Mouse (Mus musculus): ENCODE data around the gene Ubap2l.

The Ubap2l gene

GRCm38 (mm10) chr3:90052351-90053241, at the start of gene Ubap2l:
TSS of gene Ubap2l (minus strand) at chr3:90052628.
- DNase-seq: peak; percentile 93

DNA sequence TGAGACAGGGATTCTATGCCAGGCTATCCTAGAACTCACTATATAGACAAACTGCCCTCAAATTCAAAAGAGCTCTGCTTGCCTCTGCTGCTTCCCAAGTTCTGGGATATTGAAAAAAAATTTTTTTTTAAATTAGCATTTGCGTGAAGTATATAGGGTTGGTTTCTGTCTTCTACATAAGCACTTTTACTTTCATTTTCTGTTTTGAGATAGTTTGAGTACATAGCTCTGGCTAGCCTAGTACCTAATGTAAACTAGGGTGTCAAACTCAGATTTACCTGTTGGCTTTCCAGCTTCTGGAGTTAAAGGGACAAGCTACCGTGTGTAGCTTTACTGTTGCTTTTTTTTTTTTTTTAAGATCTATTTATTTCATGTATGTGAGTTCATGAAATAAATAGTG, 49.2 kb upstream of the Ubap2l start:
- no peak for DNase-seq

DNA sequence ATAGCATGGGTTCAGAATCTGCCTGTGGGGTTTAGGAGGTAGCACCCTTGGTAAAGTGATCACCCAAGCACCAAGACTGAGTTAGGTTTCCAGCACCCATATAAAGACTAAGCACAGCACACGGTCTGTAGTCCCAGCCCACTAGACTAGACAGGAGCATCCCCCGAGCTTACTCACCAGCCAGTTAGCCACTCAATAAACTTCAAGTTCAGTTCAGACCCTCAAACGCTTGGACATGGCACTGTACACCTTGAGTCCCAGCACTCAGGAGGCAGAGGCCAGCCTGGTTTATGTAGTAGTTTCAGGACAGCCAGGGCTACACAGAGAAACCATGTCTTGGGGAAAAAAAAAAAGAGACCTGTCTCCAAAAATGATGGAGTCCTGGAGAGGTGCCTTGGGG, 48.6 kb upstream of the Ubap2l start:
- no peak for DNase-seq

DNA sequence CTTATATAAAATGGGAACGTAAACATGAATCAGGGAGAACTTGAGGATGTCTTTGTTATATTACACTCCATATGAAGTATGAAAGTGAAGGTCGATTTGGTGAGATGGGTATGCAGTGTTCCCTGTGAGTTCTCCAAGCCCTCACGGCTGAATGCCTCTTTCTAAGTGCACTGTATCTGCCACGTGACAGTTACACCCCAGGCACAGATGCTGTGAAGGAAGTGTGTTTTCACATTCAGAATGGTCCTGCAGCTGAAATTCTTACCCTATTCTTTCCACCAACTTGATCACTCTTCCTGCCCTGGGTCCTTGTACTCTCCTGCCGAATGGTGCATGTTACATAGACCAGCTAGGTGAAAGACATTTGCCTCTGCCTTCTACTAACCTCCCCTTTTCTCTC, 45.5 kb upstream of the Ubap2l start:
- DNase-seq: peak; percentile 25

DNA sequence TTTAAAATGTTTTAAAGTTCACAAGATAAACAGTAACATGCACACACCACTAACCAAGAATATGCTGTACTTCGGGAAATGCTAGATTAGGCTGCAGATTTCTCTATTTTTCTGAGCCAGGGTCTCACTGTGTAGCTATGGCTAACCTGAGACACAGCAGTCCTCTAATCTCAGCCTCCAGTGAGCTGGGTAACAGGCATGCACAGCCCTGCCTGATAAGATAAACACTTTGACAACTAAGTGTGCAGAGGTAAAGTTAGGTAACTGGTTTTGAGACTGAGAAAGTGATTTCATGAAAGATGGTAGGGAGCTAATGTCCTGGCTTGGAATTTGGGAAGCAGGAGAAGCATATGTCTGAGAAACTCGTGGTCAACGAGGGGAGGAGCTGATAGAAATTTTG, 42.0 kb upstream of the Ubap2l start:
- no peak for DNase-seq

- no peak for DNase-seq
Measured at GRCm38 (mm10) chr3:90090892-90091291, 38.5 kb upstream of the Ubap2l start.

DNA sequence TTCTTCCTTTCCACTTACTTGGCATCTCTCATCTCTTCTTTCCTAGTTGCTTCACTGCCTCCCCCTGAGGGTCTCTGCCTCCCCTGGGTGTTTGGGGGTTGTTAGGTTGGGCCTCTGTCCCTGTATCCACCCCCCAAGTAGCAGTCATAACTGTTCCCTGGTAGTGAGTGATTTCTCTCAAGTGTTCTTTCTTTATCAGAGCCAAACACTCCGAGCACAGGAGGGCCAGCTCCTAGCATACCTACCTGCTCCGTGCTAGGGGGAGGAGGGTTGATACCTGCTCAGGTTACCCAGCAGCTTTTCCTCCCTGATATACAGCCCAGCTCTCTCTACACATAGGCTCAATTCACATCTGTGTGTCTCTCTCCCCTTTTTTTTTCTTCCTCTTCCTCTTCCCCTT, 36.2 kb upstream of the Ubap2l start:
- no peak for DNase-seq

DNA sequence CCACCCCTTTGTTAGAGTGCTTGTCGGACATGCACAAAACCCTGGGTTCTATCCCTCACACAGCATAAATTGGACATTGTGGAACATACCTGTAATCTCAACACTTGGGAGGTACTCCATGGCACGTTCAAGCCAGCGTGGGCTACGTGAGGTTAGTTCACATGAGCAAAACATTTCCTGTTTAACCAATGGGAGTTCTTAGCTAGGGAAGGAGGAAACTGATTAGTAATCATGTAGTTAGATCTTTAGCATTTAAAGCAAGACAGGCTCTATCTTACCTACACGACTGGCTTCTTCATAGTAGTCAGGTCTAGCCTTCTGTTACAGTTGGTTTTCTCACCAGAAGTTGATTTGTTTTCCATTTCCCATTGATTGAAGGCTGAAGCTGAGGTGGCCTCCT, 33.6 kb upstream of the Ubap2l start:
- DNase-seq: no peak

DNA sequence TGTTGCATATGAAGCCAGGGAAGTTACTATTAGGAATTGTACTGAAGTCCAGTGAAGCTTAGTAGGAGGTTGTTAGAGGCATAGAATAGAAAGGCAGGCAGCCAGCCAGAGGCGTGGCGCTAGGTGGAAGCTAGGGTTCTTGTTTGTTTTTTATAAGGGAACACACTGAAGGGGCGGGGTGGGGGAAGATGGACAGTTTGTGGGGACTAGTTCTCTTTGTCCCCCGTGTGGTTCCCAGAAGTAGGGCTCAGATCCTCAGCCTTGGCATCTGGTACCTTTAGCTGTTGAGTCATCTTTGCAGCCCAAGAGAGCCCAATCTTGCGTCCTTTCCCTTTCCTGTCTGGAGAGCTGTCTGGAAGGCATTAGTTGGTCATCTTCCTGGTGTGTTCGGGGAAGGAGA, 32.9 kb upstream of the Ubap2l start:
- no peak for DNase-seq

GRCm38 (mm10) chr3:90084790-90085189, 32.4 kb upstream of the Ubap2l start:
- no peak for DNase-seq

DNA sequence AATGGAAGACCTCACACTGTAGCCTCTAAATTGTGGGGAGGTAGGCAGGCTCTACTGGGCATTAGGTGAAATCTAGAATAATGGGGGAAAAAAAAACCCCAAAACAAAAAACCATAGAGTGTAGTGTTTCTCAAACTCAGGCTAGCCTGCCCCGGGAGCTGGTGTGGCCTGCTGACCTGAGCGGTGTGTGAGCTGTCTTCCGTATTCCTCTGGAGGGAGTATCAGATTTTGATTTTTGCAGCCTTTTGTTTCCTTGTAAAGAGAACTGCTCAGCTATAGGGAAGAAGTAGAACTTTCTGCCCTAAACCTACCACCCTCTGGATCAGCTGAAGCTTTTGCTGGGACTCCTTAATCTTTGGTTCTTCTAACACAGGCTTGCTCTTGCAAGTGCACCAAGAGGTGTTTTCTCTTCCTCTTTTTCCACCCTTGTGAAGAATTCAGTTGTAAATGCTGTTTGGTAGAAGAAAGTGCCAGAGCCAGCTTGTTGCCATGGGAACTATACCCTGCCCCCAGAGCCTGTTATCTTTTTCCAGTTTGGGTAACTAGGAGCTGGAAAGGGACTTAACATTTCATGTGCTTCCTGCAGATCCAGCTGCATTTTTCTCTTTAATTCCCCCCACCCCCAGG, 31.4 kb upstream of the Ubap2l start:
- DNase-seq: peak; percentile 61

GRCm38 (mm10) chr3:90083034-90083433, 30.6 kb upstream of the Ubap2l start:
- peak; percentile 20 for DNase-seq

DNA sequence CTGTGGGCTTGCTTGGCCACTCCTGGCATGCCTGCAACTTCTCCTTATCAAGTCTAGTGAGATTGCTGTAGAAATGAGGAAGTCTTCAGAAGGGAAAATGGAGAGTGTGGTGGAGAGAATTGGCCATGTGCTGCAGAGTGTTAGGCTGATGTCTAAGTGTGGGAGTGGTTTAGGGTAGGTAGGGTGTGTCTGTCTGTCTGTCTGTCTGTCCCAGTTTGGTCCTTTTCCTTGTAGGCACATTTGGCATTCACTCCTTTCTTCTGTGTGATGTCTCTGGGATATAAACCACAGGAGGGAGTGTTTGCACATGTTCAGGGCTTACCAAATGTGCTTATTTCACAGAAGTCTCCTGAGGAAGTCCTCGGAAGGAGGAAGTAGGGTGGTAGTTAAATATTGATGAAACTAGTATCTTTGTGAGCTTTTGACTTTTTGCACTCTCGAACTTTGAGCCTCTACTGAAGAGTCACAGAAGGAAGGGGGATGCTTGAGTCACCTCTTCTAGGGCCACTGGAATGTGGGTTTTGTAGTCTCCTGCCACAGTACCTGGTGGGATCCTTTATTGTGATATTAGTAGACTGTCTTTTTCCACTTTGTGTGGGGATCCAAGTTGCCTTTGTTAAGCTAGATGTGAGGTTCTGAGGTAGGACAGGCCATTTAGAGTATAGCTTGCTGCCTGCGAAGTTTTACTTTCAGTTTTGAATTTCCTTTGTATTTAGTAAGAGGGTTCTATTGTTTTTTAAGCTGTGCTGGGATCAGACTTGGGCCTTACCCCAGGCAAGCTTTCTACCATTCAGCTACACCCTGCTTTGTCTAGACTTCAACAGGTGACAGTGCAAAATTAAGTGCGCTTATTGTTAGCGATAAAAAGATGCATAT, 29.2 kb upstream of the Ubap2l start:
- DNase-seq: no peak

GRCm38 (mm10) chr3:90080498-90080863, 28.1 kb upstream of the Ubap2l start:
- DNase-seq: no peak

DNA sequence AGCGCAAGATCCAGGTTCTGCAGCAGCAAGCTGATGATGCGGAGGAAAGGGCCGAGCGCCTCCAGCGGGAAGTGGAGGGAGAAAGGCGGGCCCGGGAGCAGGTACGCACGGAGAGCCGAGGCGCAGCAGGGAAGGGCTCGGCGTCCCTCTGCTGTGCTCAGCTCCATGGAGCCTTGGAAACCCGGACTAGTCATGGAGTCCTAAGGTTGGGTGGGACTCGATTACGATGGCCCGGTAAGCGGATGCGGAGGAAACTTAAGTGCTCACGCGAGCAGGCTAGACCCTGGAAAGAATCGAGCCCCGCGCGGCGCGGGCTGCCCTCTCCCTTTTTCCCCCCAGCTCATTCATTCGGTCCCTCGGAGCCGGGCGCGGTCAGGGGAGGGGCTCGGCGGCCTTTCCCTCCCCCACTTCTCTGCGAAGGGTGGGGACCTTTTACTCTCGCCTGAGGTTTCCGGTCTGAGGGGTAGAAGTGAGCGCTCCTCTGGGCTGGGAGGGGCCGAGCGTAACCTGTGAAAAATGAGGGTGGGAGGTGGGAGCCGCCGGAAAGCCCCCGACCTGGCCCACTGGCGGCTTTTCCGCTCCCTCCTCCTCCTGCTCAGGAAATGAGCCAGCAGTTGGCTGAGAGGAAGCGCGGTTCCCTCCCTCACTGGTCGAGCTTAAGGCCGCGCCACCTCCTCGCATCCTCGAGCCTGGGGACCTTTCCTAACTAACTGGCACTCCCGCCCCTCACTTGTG, 27.5 kb upstream of the Ubap2l start:
- DNase-seq: peak; percentile 66

GRCm38 (mm10) chr3:90079133-90079762, 26.8 kb upstream of the Ubap2l start:
- DNase-seq: peak; percentile 93

DNA sequence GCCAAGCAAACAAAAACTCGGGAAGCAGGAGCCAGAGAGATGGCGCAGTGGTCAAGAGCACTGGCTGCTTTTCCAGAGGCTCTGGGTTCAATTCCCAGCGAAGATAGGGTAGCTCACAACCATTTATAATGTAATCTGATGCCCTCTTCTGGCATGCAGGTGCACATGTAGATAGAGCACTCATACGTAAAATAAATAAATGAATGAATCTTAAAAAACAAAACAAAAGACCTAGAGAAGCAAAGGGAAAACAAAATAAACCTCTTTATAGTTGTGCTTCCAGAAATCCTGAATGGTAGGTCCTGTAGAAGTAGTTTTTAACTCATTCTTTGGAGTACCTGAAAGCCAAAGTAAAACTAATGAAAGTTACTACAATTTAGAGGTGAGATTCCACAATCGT, 25.8 kb upstream of the Ubap2l start:
- DNase-seq: no peak

DNA sequence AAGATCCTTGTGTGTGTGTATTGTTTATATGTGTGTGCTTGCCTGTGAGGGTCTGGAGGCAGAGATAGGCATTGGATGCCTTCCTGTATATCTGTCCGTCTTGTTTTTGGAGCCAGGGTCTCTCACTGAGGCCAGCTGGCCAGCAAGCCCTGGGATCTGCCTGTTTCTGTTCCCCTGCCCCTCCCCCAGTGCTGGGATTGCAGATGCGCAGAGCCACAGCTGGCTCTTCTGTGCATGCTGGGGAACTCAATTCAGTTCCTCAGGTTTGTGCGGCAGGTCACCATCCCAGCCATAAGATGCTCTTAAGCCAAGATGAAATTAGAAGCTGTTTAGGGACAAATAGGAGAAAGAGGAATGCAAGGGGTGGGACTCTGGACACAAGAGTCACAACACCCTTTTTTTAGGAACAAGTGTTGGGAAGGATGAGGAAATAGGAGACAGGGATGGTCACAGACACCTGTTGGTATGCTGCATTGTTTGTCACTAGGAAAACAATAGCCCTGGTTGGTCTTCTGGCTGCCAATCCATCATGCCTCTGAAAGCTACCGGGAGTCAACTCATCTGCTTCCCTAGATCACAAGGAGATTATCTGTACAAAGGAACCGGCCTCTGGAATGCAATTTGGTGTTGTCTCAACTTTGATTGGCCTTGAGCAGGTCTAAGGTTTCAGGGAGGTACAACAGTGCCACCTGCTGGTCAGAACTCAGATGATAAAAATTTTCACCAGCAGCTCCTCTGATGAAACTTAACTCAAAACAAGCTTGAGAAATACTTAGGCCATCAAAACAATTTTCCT, 24.7 kb upstream of the Ubap2l start:
- peak; percentile 69 for DNase-seq

DNA sequence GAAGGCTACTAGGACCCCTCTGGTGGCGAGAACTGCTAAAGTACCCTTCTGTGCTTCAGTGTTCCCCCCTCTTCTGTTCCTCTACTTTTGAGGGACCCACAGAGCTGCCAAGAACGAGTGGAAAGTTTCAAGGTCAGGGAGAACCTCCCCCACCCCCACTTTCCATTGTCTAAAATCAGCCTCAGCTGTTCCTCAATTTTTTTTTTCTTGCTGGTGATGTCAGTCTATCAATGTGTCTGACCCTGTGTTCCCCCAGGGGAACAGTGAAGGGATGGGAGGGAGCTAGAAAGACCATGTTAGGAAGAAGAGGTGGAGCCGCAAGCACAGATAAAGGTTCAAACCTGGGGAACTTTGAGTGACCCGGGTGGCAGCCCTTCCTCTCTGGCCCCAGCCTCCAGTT, 19.9 kb upstream of the Ubap2l start, which contains the start of gene Tpm3:
Gene Tpm3 (plus strand): TSS at position 356 of the 400 bp plus-strand sequence.
- no peak for DNase-seq

GRCm38 (mm10) chr3:90069688-90070087, 17.3 kb upstream of the Ubap2l start:
- DNase-seq: no peak

GRCm38 (mm10) chr3:90067851-90068250, 15.4 kb upstream of the Ubap2l start:
- DNase-seq: no peak
